ENCODE assay signal across 8 mouse cellular contexts in the genomic region with DNA sequence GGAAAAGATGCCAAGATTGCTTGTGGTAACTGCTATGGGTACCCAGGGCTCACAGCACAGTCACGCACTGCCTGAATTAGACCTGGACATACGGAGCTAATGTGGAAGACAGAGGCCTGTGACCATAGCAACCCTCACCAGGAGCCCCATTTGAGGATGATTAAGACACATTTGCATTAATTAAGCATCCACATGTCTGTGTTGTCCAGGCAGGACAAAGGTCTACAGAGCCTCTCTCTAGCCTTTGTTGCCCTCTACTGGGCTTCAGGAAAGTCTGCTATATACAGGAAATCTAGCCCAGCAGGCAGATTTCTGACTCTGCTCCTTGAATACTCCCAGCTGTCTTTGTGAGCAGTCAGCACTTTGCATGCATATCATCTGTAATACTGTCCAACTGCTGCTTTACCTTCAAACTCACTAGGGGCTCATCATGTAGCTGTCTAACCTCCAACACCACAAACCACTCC.
DNase-seq lines count a peak whose midpoint lies in the region; ATAC-seq and TF ChIP-seq lines count a peak whose summit lies in the region.

No protein-coding gene starts in this region.

- H3K4me3 ChIP-seq in heart, postnatal 0 days (ENCODE audit: low read depth, low read length): no peak overlapping the region
- no peak overlapping the region for H3K4me3 ChIP-seq in intestine, embryonic 16.5 days (ENCODE audit: low read length)
- H3K4me3 ChIP-seq in midbrain, embryonic 16.5 days (ENCODE audit: low read depth, low read length): no peak overlapping the region

- no peak overlapping the region for H3K9ac ChIP-seq in heart, postnatal 0 days (replicated peaks; ENCODE audit: low read depth, low read length)
- no peak overlapping the region for H3K9ac ChIP-seq in intestine, embryonic 16.5 days (ENCODE audit: low read depth, low read length)
- H3K9ac ChIP-seq in midbrain, embryonic 16.5 days (ENCODE audit: low read depth, low read length): no peak overlapping the region

- no peaks in the 10 kb centered on the region for H3K27me3 ChIP-seq in heart, postnatal 0 days (ENCODE audit: control insufficient read depth, insufficient read depth, low read length)
- H3K27me3 ChIP-seq in intestine, embryonic 16.5 days (replicated peaks; ENCODE audit: control insufficient read depth, insufficient read depth, low read length): no peaks in the 10 kb centered on the region
- no peaks in the 10 kb centered on the region for H3K27me3 ChIP-seq in midbrain, embryonic 16.5 days (ENCODE audit: control insufficient read depth, insufficient read depth, low read depth, low read length)

- H3K27ac ChIP-seq in heart, postnatal 0 days (ENCODE audit: low read depth): no peak overlapping the region
- H3K27ac ChIP-seq in intestine, embryonic 16.5 days (ENCODE audit: low read length): no peak overlapping the region
- H3K27ac ChIP-seq in midbrain, embryonic 16.5 days (ENCODE audit: low read length): no peak overlapping the region

- ATAC-seq in heart, postnatal 0 days (ENCODE audit: insufficient read depth, low read depth): no peak
- peak; percentile 58 for ATAC-seq in intestine, embryonic 16.5 days
- ATAC-seq in midbrain, embryonic 16.5 days: peak; percentile 95

- no peaks in the 10 kb centered on the region for H3K4me1 ChIP-seq in heart, postnatal 0 days (ENCODE audit: control insufficient read depth, insufficient read depth)
- H3K4me1 ChIP-seq in intestine, embryonic 16.5 days (ENCODE audit: control insufficient read depth, insufficient read depth, low read length): no peaks in the 10 kb centered on the region
- peaks cover 2% of the 10 kb centered on the region; the same call in 1 of the 2 replicates for H3K4me1 ChIP-seq in midbrain, embryonic 16.5 days (ENCODE audit: control insufficient read depth, insufficient read depth, low read length)

- intact Hi-C loops in gastrocnemius, postnatal 36 days (cut with DNase I): no loop called here

- DNase-seq in heart, postnatal 0 days (ENCODE audit: low spot score): peak; percentile 15
- no peak for DNase-seq in heart, adult 18-20 months
- peak; percentile 11 for DNase-seq in WW6 (ENCODE audit: low read depth, low spot score)
- DNase-seq in embryo, embryonic 10.5 days (ENCODE audit: low spot score): peak; percentile 69
- DNase-seq in spleen, postnatal 36 days (ENCODE audit: low spot score in 2 of 2): no peak
- DNase-seq in gastrocnemius, postnatal 36 days: no peak

- WGBS in heart, postnatal 0 days: 34% methylated on average over 2 of the region's 2 CpGs
- WGBS in intestine, embryonic 16.5 days: 40% methylated on average over 2 of the region's 2 CpGs
- WGBS in midbrain, embryonic 16.5 days: 8% methylated on average over 2 of the region's 2 CpGs

- H3K4me2 ChIP-seq in heart, postnatal 0 days (ENCODE audit: low read depth, low read length): no peak overlapping the region
- no peak overlapping the region for H3K4me2 ChIP-seq in intestine, embryonic 16.5 days (ENCODE audit: low read depth, low read length)
- H3K4me2 ChIP-seq in midbrain, embryonic 16.5 days (ENCODE audit: low read length): no peak overlapping the region

- peak; percentile 52 for TF ChIP-seq CTCF in heart, postnatal 0 days (IDR thresholded peaks at IDR 0.05; ENCODE audit: low read depth)

- no peaks in the 10 kb centered on the region for H3K36me3 ChIP-seq in heart, postnatal 0 days (replicated peaks; ENCODE audit: control insufficient read depth, insufficient read depth, low read length)
- no peaks in the 10 kb centered on the region for H3K36me3 ChIP-seq in intestine, embryonic 16.5 days (ENCODE audit: control insufficient read depth, insufficient read depth, low read length)
- H3K36me3 ChIP-seq in midbrain, embryonic 16.5 days (ENCODE audit: control insufficient read depth, insufficient read depth, low read length): no peaks in the 10 kb centered on the region

- no peak for TF ChIP-seq EP300 in heart, postnatal 0 days (IDR thresholded peaks at IDR 0.05; ENCODE audit: low read depth)

- H3K9me3 ChIP-seq in heart, postnatal 0 days (replicated peaks; ENCODE audit: control insufficient read depth, low read length): no peaks in the 10 kb centered on the region
- no peaks in the 10 kb centered on the region for H3K9me3 ChIP-seq in intestine, embryonic 16.5 days (ENCODE audit: control insufficient read depth, low read length)
- no peaks in the 10 kb centered on the region for H3K9me3 ChIP-seq in midbrain, embryonic 16.5 days (replicated peaks; ENCODE audit: control insufficient read depth, low read length, poor library complexity, severe bottlenecking)

Comparison
In these comparisons a context has a peak if more than half of its experiments do, and no peak if none do; other contexts are left out.
1. DNase-seq: peak in heart, postnatal 0 days (single experiment), WW6 (single experiment) and embryo, embryonic 10.5 days (single experiment); none in heart, adult 18-20 months (0 of 2), spleen, postnatal 36 days (0 of 2) and gastrocnemius, postnatal 36 days (0 of 2).